Mouse (Mus musculus) forebrain, postnatal 0 days (tissue): Measurements from ENCODE around the gene Zc3h7b. TPM values are rescaled to one million over a fixed set of nuclear protein-coding genes. Genes with fewer than 3 reads are reported as not detected.

Experiments
- ATAC-seq: fragments of 200-750 bp; cut with Nextera tagmentation; 2 replicates; pipeline ENCODE4 v1.8.0; 2017; ENCODE audit warnings: mild to moderate bottlenecking, moderate library complexity
- DNase-seq: peaks from one replicate; pipeline ENCODE4 v3.0.0-alpha.2; 2015
- H3K27ac ChIP-seq: fragments of 300-500 bp; sonication (generic); 2 replicates; pipeline ENCODE4 v1.5.1; 2014; ENCODE audit warnings: low read depth, mild to moderate bottlenecking, antibody characterized with exemption, low read length, moderate library complexity, mixed read lengths
- H3K27me3 ChIP-seq: fragments of 300-500 bp; sonication (generic); 2 replicates; pipeline ENCODE4 v1.6.1; 2014; ENCODE audit warnings: mild to moderate bottlenecking, low read length, mixed read lengths; ENCODE audit not compliant: insufficient read depth
- H3K36me3 ChIP-seq: fragments of 300-500 bp; sonication (generic); 2 replicates; pipeline ENCODE4 v1.6.1; 2014; ENCODE audit warnings: mild to moderate bottlenecking, moderate library complexity; ENCODE audit not compliant: insufficient read depth
- H3K4me1 ChIP-seq: fragments of 300-500 bp; sonication (generic); 2 replicates; pipeline ENCODE4 v1.6.1; 2014; ENCODE audit warnings: antibody characterized with exemption; ENCODE audit not compliant: insufficient read depth
- H3K4me2 ChIP-seq: fragments of 300-500 bp; sonication (generic); 2 replicates; pipeline ENCODE4 v1.6.1; 2014; ENCODE audit warnings: low read depth, mild to moderate bottlenecking, moderate library complexity
- H3K4me3 ChIP-seq: fragments of 300-500 bp; sonication (generic); 2 replicates; pipeline ENCODE4 v1.5.1; 2014; ENCODE audit warnings: low read depth, low read length, mixed read lengths
- H3K9ac ChIP-seq: fragments of 300-500 bp; sonication (generic); 2 replicates; pipeline ENCODE4 v1.6.1; 2014; ENCODE audit warnings: mild to moderate bottlenecking
- H3K9me3 ChIP-seq: fragments of 300-500 bp; sonication (generic); 2 replicates; pipeline ENCODE4 v1.6.1; 2016; ENCODE audit warnings: low read length
- CTCF ChIP-seq: sonication (generic); IDR thresholded peaks from 2 replicates; pipeline ENCODE4 v1.5.1; 2016; ENCODE audit warnings: antibody characterized with exemption, control low read depth, low read depth
- WGBS: fragments of 180-500 bp; shearing (Covaris S2); extraction: QIAGEN DNeasy Blood & Tissue Kit; methylation state at CpG from one replicate; pipeline ENCODE4 v1.1.7; 2014; 5-methylcytosine and 5-hydroxymethylcytosine counted together
- polyA plus RNA-seq: library from polyadenylated mRNA; unstranded; fragments of >200 nt; fragmentation: Nextera tagmentation; extraction: Ambion mirVana; gene quantifications from 2 replicates; pipeline ENCODE4 v1.2.1, GENCODE M21; 2015
- total RNA-seq: library from RNA; depleted of rRNA; stranded (reverse); fragments of >200 nt; gene quantifications from 2 replicates; pipeline ENCODE4 v1.2.3, GENCODE M21; 2014

Zc3h7b gene
- total and polyA plus RNA-seq, 2 experiments from 2014 or later, result 41.3 to 131 TPM

DNA sequence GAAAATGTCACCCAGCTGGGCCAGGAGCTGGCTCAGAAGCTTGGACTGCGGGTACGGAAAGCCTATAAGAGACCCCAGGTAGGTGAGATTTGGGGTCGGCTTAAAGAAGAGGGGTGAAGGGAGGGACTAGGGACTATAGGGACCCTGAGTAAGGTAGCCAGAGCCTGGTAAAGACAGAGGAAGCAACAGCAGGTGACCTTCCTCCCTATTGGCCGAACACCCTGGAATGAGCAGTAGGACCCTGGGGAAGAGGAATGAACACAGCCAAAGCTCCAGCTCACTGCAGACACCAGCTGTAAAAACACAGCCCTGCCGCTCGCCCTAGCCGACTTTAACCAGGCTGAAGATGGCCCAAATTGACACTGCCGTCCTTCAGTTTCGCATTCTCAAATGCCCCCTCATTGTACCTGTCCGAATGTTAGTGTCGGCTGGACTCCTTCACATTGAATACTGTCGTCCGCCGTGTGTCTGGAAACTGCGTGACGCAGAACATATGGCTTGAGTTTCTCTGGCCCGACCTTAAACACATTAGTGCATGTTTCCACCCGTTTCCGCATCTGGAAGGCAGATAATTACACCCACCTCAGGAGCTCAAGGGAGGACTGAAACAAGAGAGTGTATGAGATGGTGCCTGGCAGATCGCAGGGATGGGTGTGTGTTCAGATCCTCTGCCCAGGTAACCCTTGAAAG, 27.7 kb downstream of the Zc3h7b start:
- 88% methylated on average over 20 of the region's 20 CpGs for WGBS
- no peak for ATAC-seq
- Histone ChIP-seq H3K9me3 (no peaks in the 10 kb centered on the region), H3K27me3 (no peaks in the 10 kb centered on the region), H3K9ac (no peak overlapping the region), H3K4me1 (no peaks in the 10 kb centered on the region), H3K36me3 (peaks cover 77% of the 10 kb centered on the region), H3K4me2 (no peak overlapping the region), H3K27ac (no peak overlapping the region), H3K4me3 (no peak overlapping the region)
- no peak for DNase-seq
- no peak for TF ChIP-seq CTCF

- H3K36me3 ChIP-seq, result peaks cover 84% of the 10 kb centered on the region
- WGBS, result 92% methylated on average over 15 of the region's 15 CpGs
Observed at GRCm38 (mm10) chr15:81774505-81775171, 29.8 kb downstream of the Zc3h7b start.

DNA sequence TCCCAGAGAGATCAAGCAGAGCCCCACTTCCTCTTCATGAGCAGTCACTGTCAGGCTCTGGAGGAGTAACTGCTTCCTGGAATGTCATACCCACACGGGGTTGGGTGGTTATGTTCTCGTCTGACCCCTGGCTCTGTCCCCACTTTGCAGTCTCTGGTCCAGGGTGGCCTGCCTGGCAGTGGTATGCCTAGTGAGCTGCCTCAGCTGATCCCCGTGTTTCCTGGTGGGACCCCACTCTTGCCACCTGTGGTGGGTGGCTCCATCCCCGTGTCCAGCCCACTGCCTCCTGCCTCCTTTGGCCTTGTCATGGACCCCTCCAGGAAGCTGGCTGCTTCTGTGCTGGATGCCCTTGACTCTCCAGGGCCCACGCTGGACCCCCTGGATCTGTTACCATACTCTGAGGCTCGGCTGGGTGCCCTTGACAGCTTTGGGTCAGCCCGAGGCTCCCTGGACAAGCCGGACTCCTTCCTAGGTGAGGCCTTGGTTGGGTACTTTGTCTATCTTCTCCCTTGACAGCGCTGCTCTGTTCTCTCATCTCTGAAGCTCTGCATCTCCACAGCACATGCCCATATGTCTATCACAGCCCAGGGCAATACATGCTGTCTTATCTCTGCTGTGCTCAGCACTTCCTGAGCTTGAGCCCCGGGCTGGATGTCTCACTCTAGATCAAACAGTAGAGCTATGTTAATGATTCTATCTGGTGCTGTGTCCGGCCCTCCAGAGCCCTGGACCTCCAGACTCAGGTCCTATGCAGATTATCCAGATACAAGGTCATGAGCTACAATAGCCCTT, 32.0 kb downstream of the Zc3h7b start:
- no peak overlapping the region for H3K9ac ChIP-seq
- no peaks in the 10 kb centered on the region for H3K4me1 ChIP-seq
- ATAC-seq, result no peak
- H3K27me3 ChIP-seq, result no peaks in the 10 kb centered on the region
- H3K4me3 ChIP-seq, result no peak overlapping the region
- H3K4me2 ChIP-seq, result no peak overlapping the region
- no peak overlapping the region for H3K27ac ChIP-seq
- WGBS, result 94% methylated on average over 11 of the region's 11 CpGs
- peaks cover 96% of the 10 kb centered on the region for H3K36me3 ChIP-seq
- DNase-seq, result no peak
- H3K9me3 ChIP-seq, result no peaks in the 10 kb centered on the region
- TF ChIP-seq CTCF, result no peak

More at GRCm38 (mm10) chr15:81774505-81775171, 29.8 kb downstream of the Zc3h7b start:
- H3K27me3 ChIP-seq, result no peaks in the 10 kb centered on the region
- ATAC-seq (no peak), DNase-seq (no peak)
- no peak for TF ChIP-seq CTCF
- no peaks in the 10 kb centered on the region for H3K4me1 ChIP-seq
- no peak overlapping the region for H3K4me2 ChIP-seq
- H3K9me3 ChIP-seq, result no peaks in the 10 kb centered on the region
- no peak overlapping the region for H3K9ac ChIP-seq
- no peak overlapping the region for H3K4me3 ChIP-seq
- no peak overlapping the region for H3K27ac ChIP-seq

- TF ChIP-seq CTCF, result no peak
- 85% methylated on average over 7 of the region's 7 CpGs for WGBS
- no peak overlapping the region for H3K27ac ChIP-seq
- no peak overlapping the region for H3K4me3 ChIP-seq
- DNase-seq, result no peak
- no peak overlapping the region for H3K4me2 ChIP-seq
- H3K36me3 ChIP-seq, result peaks cover 96% of the 10 kb centered on the region
- H3K4me1 ChIP-seq, result no peaks in the 10 kb centered on the region
- no peak for ATAC-seq
- no peaks in the 10 kb centered on the region for H3K9me3 ChIP-seq
- H3K9ac ChIP-seq, result no peak overlapping the region
- H3K27me3 ChIP-seq, result no peaks in the 10 kb centered on the region
Observed at GRCm38 (mm10) chr15:81781816-81782215, 37.0 kb downstream of the Zc3h7b start.

- H3K4me3 ChIP-seq, result no peak overlapping the region
- TF ChIP-seq CTCF, result peak; percentile 38
- ATAC-seq, result peak; percentile 38; the same call in 1 of the 2 replicates
- WGBS, result 77% methylated on average over 5 of the region's 5 CpGs
- H3K9ac ChIP-seq, result no peak overlapping the region
- peak; percentile 17 for DNase-seq
- H3K4me2 ChIP-seq, result no peak overlapping the region
- H3K27ac ChIP-seq, result no peak overlapping the region
- H3K27me3 ChIP-seq, result no peaks in the 10 kb centered on the region
- H3K4me1 ChIP-seq, result no peaks in the 10 kb centered on the region
- peaks cover 92% of the 10 kb centered on the region for H3K36me3 ChIP-seq
- no peaks in the 10 kb centered on the region for H3K9me3 ChIP-seq
Observed at GRCm38 (mm10) chr15:81784762-81785161, 39.9 kb downstream of the Zc3h7b start.

- WGBS, result 95% methylated on average over 8 of the region's 8 CpGs
- H3K36me3 ChIP-seq, result peaks cover 85% of the 10 kb centered on the region
- no peak for ATAC-seq
Observed at GRCm38 (mm10) chr15:81785701-81786100, 40.8 kb downstream of the Zc3h7b start.

More at GRCm38 (mm10) chr15:81785701-81786100, 40.8 kb downstream of the Zc3h7b start:
- no peak for DNase-seq
- Histone ChIP-seq H3K9me3 (no peaks in the 10 kb centered on the region), H3K27ac (no peak overlapping the region), H3K4me2 (no peak overlapping the region), H3K27me3 (no peaks in the 10 kb centered on the region), H3K4me1 (no peaks in the 10 kb centered on the region), H3K4me3 (no peak overlapping the region), H3K9ac (no peak overlapping the region)
- TF ChIP-seq CTCF, result no peak
